Mouse (Mus musculus) C2C12 (cell line): ENCODE results near the gene Ppfibp1.

Source experiments
- CTCF ChIP-seq: IDR thresholded peaks from one replicate; pipeline ENCODE4 v1.5.1; 2011; ENCODE audit not compliant: control insufficient read depth, insufficient read depth, insufficient read length
- USF1 ChIP-seq: IDR thresholded peaks from one replicate; pipeline ENCODE4 v1.6.1; 2011; ENCODE audit warnings: low read depth, mild to moderate bottlenecking, control low read depth, moderate library complexity

GRCm38 (mm10) chr6:147010811-147011520 lies 122.7 kb downstream of the Ppfibp1 start:
- no peak for TF ChIP-seq CTCF
- TF ChIP-seq USF1 = no peak
